Mouse (Mus musculus) megakaryocyte progenitor cell, adult 5-6 weeks (primary cell): Measurements from ENCODE around the gene Gm21627. TPM values are rescaled to one million over a fixed set of nuclear protein-coding genes. Genes with fewer than 3 reads are reported as not detected.
"Not testable (repeated sequence)": the region's sequence is repeated elsewhere in the genome, so short reads cannot be mapped to it uniquely, and the experiment has no call there.

Experiments used
- ATAC-seq: replicated peaks from 2 replicates; pipeline ENCODE4 v1.8.0; 2016; ENCODE audit warnings: mild to moderate bottlenecking, moderate TSS enrichment, inconsistent platforms; ENCODE audit not compliant: poor library complexity
- total RNA-seq, 2 experiments: library from RNA; stranded (forward) in 1 of 2; stranded (reverse) in 1 of 2; fragments of 157-497, 149-512 nt in 1 of 2; fragments of 200-1000 nt in 1 of 2; gene quantifications; 2 replicates each; pipeline versions ENCODE4 v1.2.3 to v1.2.4; 2015 to 2017

Gm21627 gene
- total RNA-seq (2015) (not detected in 2 replicates), total RNA-seq (2017) (not detected in 2 replicates)

GRCm38 (mm10) chrY:63228127-63228526, at the start of gene Gm21627:
Gene Gm21627, plus strand, starts transcription at chrY:63228427.
- not testable (repeated sequence) for ATAC-seq
